Mouse (Mus musculus) adrenal gland, adult 2 months (tissue): ENCODE measurements at regions not wholly inside any gene's neighbourhood (a gene's known extent, or its start where the extent isn't known, plus 50 kb on each side); places are given as distances from the start of the nearest gene placed in this dataset.

Source experiments
- DNase-seq: peaks from one replicate; pipeline ENCODE4 v3.0.0; 2021

DNA sequence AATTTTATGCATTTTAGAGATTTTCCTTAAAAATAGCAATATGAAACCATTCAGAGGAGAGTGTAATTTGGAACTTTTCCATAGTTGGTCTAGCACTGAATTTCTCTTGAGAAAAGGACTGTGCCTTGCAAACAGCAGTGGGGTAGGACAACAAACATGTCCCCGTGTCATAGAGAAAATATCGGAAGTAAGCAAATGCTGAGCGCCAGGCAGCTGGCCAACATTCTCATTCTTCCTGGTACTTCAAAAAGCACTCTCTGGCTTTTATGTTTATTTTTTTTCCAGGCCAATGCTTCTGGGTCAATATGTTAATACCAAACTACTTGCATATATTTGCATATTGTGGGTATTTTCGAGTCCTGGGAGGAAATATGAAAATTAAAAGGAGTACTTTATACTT, 568.5 kb downstream of the Btbd3 start:
- DNase-seq, result no peak

DNA sequence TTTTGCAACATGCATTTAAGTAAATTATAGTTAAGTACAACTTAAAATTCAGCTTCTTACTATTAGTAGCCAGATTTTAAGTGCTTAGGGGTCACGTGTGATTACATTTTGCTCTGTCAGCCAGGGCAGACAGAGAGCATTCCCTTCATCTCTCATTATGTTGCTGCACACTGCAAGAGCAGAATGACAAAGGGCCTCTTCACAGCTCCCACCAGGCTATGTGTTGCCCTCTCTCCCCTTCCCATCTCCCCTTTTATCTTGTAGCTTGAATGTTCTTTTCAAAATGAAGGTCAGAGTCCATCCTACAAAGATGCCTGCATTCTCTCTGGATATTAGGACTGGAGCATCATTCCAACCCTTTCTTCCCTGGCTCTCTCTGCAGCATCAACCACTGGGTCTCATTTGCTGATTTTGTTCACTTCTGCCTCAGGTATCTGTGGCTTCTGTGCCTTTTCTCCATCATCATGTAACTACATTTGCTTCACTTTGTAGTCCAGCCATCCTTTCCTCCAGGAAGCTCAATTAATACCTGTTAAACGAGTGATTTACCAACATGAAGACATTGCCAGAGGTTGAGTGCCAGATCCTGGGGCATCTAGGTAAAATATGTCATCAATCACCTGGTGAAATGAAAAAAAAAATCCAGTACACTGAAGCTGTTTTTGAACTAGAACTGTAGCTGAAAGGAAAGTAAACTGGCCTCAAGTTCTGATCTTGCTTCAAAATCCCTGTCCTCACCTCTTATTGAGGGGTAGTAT, 571.6 kb downstream of the Btbd3 start:
- DNase-seq, result no peak

DNA sequence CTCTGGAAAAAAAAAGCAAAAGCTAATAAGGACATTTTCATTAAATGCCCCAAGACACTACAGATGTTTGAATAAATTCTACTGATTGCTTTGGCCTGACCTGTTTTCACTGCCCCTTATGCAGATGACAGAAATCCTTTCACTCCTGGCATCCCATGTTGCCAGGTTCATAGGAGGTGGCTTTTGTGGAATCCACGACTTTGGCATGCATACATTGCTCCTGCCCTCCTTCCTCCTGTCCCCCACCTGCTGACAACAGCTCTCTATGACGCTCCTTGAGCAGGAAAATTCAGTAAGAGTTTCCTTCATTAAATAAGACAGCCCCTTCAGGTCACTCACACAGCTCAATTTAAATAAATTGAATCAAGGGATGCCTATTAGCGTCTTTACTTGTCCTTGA, 582.5 kb downstream of the Btbd3 start:
- DNase-seq, result no peak

DNA sequence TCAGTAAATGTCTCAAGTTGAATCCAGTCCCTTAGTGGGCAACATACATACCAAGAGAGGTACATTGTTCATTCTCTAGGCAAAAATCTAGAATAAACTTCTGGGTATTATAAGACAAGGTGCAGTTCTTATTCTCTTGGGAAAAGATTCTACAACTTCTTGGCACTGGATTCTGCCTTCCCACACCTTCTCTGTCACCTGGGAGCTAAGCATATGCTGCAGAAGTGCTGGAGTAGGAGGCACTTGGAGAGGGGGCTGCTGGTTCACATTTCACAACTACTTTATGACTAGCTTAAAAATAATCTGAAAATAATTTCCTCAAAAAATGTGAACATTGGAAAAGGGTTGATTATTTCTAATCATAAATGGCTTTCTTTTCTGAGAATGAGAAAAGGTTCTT, 602.8 kb downstream of the Btbd3 start:
- no peak for DNase-seq

DNA sequence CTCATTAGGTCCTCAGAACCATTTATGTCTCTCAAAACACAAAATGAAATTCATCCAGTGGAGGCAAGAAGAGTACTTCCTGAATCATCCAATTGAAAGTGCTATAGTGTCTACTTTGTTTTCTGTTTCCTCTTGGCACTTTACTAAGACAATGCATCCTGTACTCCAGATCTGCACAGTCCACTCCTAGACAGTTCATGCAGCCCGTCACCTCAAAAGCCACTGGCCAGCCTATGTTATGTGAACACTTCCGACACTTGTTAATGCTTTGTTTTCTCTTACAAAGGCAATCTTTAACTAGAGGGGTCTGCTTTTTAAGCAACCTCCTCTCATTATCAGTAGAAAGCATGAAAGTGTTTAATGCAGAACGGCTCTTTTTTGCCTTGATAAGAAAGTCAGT, 597.1 kb upstream of the Sptlc3 start:
- no peak for DNase-seq

DNA sequence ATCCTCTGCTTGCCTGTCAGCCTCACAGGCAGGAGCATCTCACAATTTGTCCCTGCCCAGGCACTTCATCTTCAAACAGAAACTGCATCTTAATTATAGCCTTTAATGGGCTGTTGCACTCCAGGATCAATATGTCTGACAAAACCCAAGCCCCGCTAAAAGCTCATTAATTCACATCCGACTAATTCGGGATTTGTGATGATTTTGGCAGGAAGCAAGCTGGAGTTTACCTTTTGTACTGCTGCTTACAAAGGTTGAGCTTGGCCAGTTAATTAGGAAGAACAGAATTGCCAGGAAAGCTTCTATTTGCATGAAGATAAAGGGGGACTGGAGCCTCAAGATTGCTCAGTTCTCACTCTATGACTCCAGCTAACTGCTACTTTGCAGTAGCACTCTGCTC, 596.6 kb upstream of the Sptlc3 start:
- no peak for DNase-seq

DNA sequence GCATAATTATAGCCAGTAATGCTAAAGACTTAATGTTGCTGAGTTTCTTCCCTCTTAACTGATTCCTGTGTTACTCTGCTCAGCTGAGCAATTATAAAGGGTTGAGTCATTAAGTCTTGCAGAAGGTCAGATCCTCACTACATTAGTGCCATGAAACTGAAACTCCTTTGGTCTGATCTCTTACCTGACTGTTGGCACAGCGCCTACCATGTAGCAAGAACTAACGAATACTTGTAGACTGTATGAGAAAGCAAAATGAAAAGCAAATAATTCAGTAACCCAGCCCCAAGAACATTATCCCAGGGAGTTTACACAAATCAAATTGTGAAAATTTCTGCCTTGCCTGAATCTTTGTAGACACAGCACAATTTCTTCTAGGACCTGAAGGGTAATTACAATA, 556.5 kb upstream of the Sptlc3 start:
- DNase-seq, result no peak

DNA sequence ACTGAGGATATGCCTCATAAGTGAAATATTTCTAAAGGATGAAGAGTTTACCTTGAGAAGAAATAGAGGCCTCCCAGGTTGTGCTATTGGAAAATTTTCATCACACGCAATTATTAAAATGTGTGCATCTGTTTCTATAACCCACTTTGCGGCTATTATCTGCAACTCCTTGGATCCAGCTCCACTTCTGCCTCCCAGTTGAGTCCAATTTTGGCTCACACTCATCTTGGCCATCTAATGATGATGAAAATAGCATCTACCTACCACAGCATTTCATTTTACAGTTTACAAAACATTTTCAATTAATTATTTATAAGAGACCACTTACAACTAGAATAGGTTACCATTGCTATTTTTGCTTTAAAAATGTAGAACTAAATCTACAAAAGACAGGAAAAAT, 554.3 kb upstream of the Sptlc3 start:
- DNase-seq, result no peak

DNA sequence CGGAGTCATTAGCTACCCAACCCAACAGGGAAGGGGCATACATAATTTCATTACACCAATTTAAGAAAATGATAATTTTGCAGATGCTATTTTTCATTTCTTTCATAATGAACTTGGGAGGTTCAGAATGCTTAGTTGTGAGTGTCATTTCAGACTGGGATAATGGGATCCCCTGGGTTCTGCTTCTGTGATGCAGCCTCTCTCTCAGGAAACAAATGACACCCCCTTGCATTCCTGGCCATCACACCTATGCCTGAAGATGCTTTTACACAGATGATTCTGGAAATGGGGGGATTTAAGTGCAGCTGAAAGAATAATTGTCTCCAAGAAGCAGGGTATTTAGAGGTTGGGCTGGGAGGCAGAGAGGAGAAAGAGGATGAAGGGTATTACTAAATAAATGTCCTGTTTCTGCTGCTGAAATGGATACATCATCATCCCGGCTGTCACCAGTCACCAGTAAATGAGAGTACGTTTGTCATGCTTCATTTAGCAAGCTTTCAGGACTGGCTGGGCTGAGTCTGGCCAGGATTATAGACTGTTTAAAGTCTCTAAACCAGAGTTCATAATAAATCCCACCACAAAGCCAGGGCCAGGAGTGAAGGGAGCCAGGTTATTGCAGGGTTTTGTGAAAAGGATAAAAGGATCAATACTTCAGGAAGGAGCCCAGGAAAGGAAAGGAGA, 527.5 kb upstream of the Sptlc3 start:
- no peak for DNase-seq

DNA sequence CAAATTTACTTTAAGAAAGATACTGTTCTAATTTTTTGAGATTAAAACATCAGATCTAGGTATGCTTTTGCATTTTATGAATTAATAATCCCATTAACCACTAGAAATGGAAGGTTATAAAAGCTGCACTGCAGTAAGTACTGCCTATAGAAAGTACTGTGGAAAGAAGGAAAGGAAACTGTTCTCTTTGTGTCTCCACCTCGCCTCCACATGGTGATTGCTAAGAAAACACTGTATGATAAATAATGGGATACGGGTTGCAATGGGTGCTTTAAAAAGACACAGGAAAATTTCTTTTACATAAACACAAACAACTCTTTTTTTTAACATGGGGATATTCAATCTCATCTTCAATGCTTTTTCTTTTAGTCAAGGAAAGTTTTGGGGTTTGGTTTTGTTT, 519.2 kb upstream of the Sptlc3 start:
- DNase-seq, result no peak

DNA sequence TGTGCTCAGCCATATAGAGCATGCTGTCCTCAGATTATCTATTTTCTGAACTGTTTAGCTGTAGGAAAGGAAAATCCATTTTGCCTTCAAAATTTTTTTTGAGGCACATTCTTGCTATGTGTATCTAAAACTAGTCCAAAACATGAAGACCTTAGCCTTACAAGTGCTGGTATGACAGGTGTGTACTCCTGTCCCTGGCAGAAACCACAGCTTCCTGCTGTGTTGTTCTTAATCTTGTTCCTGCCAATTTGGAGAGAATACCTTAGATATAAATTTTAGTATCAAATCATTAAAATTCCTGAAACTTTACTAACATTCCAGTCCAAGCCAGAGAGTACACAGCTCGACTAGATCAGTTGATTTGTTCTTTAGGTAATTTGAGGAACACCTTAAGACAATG, 503.7 kb upstream of the Sptlc3 start:
- no peak for DNase-seq

DNA sequence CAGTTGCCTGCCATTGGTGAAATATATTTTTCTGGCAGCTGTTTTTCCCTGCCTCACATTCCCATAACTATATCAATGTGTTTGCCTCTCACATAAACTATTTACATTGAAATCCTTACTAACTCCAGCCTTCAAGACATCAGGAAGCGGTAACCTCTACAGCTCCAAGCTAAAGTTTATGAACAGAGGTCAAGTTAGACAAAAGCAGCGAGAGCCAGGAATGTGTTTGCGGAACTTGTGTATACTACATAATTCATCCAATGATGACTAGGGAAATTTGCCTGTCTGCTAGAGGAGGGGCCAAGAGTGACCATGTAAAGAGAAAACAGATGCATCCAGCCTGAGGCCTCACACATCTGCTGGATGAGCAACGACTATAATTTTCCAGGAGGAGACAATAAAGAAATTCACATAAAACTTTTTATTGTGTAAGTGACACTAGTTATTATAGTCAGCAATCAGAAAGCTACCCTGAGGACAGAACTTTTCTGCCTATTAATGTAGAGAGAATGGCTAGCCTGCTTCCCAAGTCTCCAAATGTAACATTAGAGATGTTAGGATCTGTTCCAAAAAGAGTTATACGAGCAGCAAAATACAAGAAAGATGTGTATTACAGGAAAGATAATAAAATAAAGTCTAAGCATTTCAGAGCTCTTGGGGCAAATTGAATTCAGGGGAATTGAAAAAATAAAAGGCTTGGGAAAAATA, 461.5 kb upstream of the Sptlc3 start:
- DNase-seq, result no peak

DNA sequence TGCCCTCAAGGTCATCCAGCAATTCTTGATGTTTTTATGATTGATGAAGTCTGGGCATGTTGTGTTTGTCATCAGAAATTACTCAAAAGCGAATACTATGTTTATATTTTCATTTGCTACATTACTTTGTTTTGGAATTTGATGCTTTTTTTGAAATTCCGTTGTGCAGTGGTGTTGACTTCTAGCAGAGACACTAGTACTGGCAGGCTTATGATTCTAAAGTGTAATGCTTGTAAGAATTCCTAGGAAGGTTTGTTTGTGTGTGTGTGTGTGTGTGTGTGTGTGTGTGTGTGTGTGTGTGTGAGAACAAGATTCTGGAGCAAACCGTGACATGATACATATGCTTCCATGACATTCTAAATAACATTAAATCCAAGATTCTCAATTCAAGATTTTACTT, 458.9 kb upstream of the Sptlc3 start:
- DNase-seq, result no peak

DNA sequence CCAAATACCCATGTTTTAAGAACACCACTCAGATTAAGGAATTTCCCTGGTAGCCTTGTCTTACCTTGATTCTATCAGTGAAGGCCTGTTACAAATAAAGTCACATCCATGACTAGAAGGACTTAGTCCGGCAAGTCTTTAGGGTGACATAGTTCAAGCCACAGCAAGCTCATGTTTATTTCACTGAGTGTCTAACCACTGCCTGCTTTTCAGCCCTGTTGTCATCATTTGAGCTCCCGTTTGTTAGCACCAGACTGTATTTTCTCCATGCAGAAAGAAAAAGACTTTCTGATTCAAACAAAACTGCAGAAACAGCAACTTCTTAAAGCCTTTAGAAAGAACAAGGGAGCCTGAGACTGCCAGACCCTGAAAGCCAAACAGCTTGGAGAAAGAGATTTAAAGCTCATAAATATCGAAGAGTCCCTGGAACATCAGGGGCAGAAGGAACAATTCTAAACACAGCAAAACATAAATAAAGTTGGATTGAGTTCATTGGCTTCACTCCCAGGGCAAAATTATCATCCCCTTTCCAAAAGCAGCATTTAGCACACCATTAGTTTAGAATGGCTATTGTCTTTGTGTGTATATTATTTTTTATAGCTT, 451.9 kb upstream of the Sptlc3 start:
- no peak for DNase-seq

DNA sequence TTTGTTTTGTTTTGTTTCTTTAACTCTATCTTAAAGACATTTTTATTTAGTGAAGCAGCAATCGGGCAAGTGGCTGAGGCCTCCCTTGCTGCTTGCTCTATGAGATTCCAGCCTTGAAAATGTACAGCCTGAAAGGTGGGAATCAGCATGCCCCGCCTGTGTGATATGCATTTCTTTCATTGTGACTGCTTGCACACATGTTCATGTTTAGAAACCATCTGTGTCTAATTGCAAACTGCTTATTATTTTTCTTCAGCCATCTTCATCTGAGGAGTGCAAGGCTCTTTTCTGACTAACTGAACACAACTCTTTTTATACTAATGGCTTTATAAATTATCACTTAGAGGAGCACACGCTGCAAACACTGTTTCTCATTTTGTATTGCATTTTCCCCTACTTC, 449.0 kb upstream of the Sptlc3 start:
- DNase-seq, result no peak

DNA sequence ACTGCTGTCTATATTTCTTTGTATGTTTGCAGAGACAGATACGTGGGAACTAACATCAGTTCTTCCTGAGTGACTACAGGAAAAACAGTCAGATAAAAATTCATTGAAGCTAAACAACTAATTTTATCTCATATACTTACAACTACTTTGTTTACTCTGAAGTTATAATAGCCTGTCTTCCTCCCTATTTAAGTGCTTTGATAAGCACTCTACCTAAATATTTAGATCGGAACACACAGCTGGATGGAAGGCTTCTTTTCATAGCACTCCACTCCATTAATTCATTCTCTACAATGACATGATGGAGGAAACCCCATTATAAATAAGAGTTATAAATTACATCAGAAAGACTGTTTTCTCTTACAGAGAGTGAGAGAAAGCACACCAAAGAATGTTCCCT, 438.5 kb upstream of the Sptlc3 start:
- DNase-seq, result no peak

DNA sequence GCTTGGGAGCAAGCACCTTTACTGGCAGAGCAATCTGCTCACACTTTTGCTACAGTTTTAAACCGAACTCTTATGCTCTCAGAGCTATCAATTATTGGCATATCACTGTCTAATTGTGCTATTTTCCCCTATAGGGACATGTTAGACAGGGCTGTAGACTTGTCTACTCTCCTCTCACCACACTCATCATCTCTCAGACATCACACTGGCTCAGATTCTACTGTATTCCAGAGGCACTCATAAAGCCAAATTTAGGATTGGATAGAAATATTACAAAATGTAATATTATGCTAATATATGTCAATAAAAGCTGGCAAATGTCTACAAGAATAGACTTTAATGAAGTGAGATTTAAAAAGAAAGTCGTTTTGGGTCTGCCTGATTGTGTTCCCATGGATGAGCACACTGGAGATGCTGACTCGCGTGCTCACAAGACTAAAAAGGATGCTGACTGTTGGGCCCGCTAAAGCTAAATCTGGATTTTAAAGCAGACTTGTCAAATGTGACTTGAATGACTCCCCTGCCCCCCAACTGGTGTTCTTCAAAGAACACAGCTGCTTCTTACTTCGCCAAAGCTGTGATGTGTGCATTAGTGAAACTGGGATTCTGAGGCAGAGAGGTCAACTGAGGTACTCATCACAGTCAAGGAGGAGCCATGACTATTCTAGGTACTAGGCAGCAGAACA, 424.3 kb upstream of the Sptlc3 start:
- DNase-seq, result no peak

DNA sequence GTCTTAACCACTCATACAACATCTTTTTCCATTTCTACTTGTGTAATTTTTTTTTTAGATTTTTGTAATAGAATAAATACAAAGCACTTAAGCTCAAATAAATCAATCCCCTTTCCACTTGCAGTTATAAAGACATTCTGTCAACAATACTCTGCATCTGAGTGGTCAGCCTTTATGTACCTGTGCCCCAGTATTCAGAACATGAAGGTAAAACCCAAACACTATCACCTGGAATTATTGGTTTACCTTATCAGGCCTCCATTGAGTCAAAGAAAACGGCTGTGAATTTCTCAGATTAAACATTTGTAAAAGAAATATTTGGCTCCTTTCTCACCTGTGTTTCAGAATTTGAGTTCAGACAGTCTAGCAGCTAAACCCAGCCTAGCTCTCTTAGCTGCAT, 422.0 kb upstream of the Sptlc3 start:
- DNase-seq, result no peak

DNA sequence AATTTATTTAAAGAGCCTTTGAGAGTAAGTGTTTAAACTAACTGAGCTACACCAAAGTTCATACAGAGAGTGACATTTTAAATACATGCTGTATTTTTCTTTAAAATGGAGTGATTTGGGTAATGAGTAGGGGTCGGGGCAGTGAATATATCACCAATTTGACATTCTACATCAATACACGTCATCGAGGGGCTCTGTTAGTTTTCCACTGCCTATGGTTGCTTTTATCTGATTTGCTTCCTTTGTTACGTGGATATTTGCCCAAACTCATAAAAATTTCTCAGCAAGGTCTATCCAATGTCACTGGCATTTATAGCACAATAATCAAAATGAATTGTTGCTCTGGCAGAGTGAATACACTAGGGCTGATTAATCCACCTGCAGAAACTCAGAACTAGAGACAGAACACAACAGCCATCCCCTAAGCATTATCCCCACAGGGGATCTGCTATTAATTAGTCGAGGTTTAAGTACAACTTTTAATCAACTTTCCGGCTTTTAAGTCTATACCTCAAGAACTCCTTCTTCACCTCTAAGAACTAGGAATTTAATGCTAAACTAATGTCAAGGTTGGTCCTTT, 400.1 kb upstream of the Sptlc3 start:
- no peak for DNase-seq

DNA sequence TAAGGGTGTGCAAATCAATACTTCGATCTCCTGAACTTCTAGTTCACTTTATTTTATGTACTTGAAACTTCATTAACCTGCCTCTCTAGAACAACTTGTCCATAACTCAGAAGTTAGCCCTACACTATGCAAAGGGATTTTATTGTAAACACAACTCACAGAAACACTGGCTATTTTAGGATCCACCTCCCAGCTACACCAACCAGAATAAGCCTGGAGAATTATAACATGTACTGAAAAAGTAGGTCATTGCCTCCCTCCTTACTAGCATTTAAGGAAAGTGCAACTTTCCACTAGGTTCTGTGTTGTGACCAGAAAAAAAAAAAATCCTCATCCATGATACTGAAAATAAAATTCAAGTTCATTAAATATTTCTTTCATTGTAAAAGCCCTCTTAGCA, 382.0 kb upstream of the Sptlc3 start:
- DNase-seq, result no peak

DNA sequence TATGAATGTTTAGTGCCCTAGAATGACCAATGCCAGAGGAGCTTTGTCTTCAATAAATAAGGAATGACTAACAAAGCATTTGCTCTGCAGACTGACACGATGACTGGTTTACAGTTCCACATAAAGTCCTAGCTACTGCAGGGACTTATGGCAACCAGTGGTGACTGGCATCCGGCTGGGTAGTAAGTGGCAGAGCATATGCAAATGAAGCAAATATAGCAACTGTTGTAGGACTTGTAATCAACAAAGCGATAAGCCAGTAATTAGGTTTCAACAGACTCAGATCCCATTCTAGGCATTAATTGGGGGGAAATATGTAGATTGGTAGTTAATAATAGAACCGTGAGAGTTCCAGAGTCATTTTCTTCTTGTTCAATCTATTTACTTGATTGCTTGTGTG, 379.2 kb upstream of the Sptlc3 start:
- DNase-seq, result no peak

DNA sequence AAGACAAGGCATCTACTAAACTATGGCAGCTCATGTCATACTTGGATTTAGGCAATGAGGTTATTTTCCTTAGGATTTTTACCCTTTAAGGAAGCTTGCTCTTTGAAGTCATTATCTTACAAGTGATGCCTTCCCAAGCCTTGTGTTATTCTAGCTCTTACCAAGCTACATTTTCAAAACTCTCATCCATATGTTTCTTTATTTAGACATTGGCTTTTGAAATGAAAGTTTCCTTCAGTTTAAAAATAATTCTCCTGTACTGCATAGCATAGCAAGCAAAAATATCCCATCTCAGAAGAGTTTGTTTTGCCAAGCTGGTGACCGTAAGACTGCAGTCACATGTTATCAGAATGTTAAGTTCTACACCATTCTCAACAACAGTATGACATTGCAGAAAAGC, 372.8 kb upstream of the Sptlc3 start:
- no peak for DNase-seq
